Mouse (Mus musculus) intestine, embryonic 16.5 days (tissue): ENCODE results near the gene D130040H23Rik. TPM values are rescaled to one million over a fixed set of nuclear protein-coding genes. Genes with fewer than 3 reads are reported as not detected.

Source experiments
- polyA plus RNA-seq: library from polyadenylated mRNA; unstranded; fragments of >200 nt; fragmentation: Nextera tagmentation; extraction: Ambion mirVana; gene quantifications from 2 replicates; pipeline ENCODE4 v1.2.1, GENCODE M21; 2015

The D130040H23Rik gene
- polyA plus RNA-seq, 1 experiment from 2014 or later = 3.6 TPM

Other genes with a start within 250 kb of the D130040H23Rik start
- gene Zfp930, start 62.0 kb upstream of the D130040H23Rik start, polyA plus RNA-seq = 11.8 and 13.8 TPM in 2 replicates
- gene Gm9495, start 182.5 kb downstream of the D130040H23Rik start, polyA plus RNA-seq = not detected in 2 replicates